Mouse (Mus musculus) embryo, embryonic 11 days (tissue): Measurements from ENCODE around the gene Atf2.
A peak's percentile ranks its signal among the peaks of the same experiment; 100 is the strongest.
"Not testable (repeated sequence)": the region's sequence is repeated elsewhere in the genome, so short reads cannot be mapped to it uniquely, and the experiment has no call there.

Experiments used
- DNase-seq: peaks from one replicate; pipeline ENCODE4 v3.0.0-alpha.2; 2015

Gene Atf2

GRCm38 (mm10) chr2:73892464-73893296 is at the start of gene Atf2:
Gene Atf2, minus strand, starts transcription at chr2:73892639.
- peak; percentile 100 for DNase-seq

GRCm38 (mm10) chr2:73941281-73941680 is 48.8 kb upstream of the Atf2 start:
- DNase-seq = no peak

GRCm38 (mm10) chr2:73940471-73940870 is 48.0 kb upstream of the Atf2 start:
- DNase-seq = no peak

GRCm38 (mm10) chr2:73938896-73939295 is 46.5 kb upstream of the Atf2 start:
- no peak for DNase-seq

- DNase-seq = no peak
Observed at GRCm38 (mm10) chr2:73932676-73933313, 40.4 kb upstream of the Atf2 start.

GRCm38 (mm10) chr2:73927711-73928110 is 35.3 kb upstream of the Atf2 start:
- no peak for DNase-seq

GRCm38 (mm10) chr2:73925539-73925938 is 33.1 kb upstream of the Atf2 start:
- DNase-seq = no peak

- DNase-seq = peak; percentile 85
Observed at GRCm38 (mm10) chr2:73925089-73925488, 32.6 kb upstream of the Atf2 start.

GRCm38 (mm10) chr2:73919642-73920041 is 27.2 kb upstream of the Atf2 start:
- DNase-seq = no peak

GRCm38 (mm10) chr2:73912264-73912663 is 19.8 kb upstream of the Atf2 start:
- DNase-seq = no peak

- DNase-seq = peak; percentile 95
Observed at GRCm38 (mm10) chr2:73911175-73911700, 18.8 kb upstream of the Atf2 start, which contains the start of gene Atp5g3. Gene Atp5g3, minus strand, starts transcription at chr2:73911326.

GRCm38 (mm10) chr2:73910571-73911174 is 18.2 kb upstream of the Atf2 start:
- DNase-seq = peak; percentile 69

- no peak for DNase-seq
Observed at GRCm38 (mm10) chr2:73909116-73909515, 16.7 kb upstream of the Atf2 start.

GRCm38 (mm10) chr2:73904679-73905078 is 12.2 kb upstream of the Atf2 start:
- DNase-seq = not testable (repeated sequence)

- no peak for DNase-seq
Observed at GRCm38 (mm10) chr2:73903536-73903935, 11.1 kb upstream of the Atf2 start.

- DNase-seq = not testable (repeated sequence)
Observed at GRCm38 (mm10) chr2:73902328-73902727, 9.9 kb upstream of the Atf2 start.

GRCm38 (mm10) chr2:73901169-73901568 is 8.7 kb upstream of the Atf2 start:
- no peak for DNase-seq

GRCm38 (mm10) chr2:73900364-73900763 is 7.9 kb upstream of the Atf2 start:
- no peak for DNase-seq

- not testable (repeated sequence) for DNase-seq
Observed at GRCm38 (mm10) chr2:73896919-73897318, 4.5 kb upstream of the Atf2 start.

GRCm38 (mm10) chr2:73893473-73894270 is 1.2 kb upstream of the Atf2 start:
- peak; percentile 34 for DNase-seq

- DNase-seq = peak; percentile 74
Observed at GRCm38 (mm10) chr2:73891701-73892463, 557 bp downstream of the Atf2 start.

GRCm38 (mm10) chr2:73885997-73886396 is 6.4 kb downstream of the Atf2 start:
- DNase-seq = no peak
